Mouse (Mus musculus): ENCODE data around the gene Strn3.

- TF ChIP-seq POLR2A (IDR thresholded peaks at IDR 0.05; ENCODE audit: insufficient read length, low read depth): no peak
- TF ChIP-seq MAX (IDR thresholded peaks at IDR 0.05; ENCODE audit: low read depth): no peak
- TF ChIP-seq TCF12 (IDR thresholded peaks at IDR 0.05; ENCODE audit: insufficient read depth, poor library complexity, severe bottlenecking): no peak
These were observed 121.8 kb downstream of the Strn3 start for GRCm38 (mm10) chr12:51569944-51570343.

All from myocyte (in vitro differentiated cells).